Mouse (Mus musculus): ENCODE data around the gene Nupr1l. TPM values are rescaled to one million over a fixed set of nuclear protein-coding genes. Genes with fewer than 3 reads are reported as not detected.
"Not testable (repeated sequence)": the region's sequence is repeated elsewhere in the genome, so short reads cannot be mapped to it uniquely, and the experiment has no call there.

Gene Nupr1l
- total RNA-seq, 2 experiments from 2014 or later: 2.2 to 2.7 TPM

DNA sequence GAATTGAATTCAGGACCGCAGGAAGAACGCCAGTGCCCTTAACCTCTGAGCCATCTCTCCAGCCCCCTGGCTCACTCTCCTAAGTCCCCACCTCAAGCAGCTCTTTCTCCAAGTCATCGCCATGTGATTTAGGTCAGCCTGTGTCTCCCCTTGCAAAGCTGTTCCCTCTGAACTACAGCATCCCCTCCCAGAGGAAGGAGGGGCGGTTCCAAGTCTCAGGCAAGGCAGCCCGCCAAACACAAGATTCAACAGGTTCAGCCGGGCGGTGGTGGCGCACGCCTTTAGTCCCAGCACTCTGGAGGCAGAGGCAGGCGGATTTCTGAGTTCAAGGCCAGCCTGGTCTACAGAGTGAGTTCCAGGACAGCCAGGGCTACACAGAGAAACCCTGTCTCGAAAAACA, 7.2 kb downstream of the Nupr1l start:
- DNase-seq (ENCODE audit: low spot score in 2 of 2): not testable (repeated sequence)

DNA sequence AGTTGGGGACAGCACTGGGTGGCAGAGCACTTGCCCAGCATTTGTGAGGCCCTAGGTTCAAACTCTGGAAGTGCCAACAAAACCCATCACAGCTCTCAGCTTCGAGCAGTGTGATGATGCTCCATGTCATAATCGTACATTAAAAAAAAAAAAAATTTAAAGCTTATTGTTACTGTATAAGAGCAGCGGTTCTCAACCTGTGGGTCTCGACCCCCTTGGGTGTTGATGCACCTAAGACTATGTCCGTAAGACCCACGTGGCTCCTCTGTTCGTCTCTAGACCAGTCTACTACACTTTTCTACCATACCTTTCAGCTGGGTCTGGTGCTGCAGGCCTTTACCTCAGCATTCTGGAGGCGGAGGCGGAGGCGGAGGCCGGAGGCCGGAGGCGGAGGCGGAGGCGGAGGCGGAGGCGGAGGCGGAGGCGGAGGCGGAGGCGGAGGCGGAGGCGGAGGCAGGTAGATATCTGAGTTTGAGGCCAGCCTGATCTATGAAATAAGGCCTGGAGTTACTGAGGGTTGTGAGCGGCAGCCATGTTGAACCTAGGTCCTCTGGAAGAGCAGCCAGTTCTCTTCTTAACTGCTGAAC, 9.8 kb downstream of the Nupr1l start:
- no peak for DNase-seq (ENCODE audit: low spot score in 2 of 2)

DNA sequence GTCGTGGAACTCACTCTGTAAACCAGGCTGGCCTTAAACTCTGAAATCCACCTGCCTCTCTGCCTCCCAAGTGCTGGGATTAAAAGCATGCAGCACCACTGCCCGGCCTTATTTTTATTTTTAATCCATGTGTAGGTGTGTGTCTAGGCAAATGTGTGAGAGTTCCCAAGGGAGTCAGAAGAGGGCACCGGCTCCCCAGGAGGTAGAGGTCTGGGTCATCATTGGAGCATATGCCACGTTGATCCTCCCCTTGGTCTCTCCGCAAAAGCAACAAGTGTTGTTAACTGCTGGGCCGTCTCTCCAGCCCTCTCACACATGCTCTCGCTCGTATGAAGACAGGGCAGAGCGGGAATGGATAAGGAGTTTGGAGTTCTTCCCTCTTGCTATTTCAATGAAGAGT, 10.4 kb downstream of the Nupr1l start:
- DNase-seq (ENCODE audit: low spot score in 2 of 2): no peak

GRCm38 (mm10) chr5:129919320-129919719, 11.0 kb downstream of the Nupr1l start:
- no peak for DNase-seq (ENCODE audit: low spot score in 2 of 2)

GRCm38 (mm10) chr5:129921972-129922371, 13.6 kb downstream of the Nupr1l start:
- DNase-seq (ENCODE audit: low spot score in 2 of 2): no peak

- DNase-seq (ENCODE audit: low spot score in 2 of 2): no peak
These were observed 16.6 kb downstream of the Nupr1l start for GRCm38 (mm10) chr5:129924820-129925452.

DNA sequence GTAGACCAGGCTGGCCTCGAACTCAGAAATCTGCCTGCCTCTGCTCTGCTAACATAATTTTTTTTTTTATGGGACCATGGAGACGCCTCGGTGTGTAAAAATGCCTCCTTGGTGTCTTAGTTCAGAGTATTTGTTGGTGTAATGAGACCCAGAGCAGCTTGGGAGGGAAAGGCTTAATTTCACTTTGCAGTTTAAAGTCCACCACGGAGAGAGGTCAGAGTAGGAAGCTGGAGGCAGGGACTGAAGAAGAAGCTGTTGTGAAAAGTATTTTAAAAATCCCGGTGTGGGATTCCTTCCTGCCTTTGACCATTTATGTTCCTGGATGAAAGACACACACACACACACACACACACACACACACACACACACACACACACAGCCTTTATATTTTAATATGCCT, 17.6 kb downstream of the Nupr1l start:
- DNase-seq (ENCODE audit: low spot score in 2 of 2): no peak

DNA sequence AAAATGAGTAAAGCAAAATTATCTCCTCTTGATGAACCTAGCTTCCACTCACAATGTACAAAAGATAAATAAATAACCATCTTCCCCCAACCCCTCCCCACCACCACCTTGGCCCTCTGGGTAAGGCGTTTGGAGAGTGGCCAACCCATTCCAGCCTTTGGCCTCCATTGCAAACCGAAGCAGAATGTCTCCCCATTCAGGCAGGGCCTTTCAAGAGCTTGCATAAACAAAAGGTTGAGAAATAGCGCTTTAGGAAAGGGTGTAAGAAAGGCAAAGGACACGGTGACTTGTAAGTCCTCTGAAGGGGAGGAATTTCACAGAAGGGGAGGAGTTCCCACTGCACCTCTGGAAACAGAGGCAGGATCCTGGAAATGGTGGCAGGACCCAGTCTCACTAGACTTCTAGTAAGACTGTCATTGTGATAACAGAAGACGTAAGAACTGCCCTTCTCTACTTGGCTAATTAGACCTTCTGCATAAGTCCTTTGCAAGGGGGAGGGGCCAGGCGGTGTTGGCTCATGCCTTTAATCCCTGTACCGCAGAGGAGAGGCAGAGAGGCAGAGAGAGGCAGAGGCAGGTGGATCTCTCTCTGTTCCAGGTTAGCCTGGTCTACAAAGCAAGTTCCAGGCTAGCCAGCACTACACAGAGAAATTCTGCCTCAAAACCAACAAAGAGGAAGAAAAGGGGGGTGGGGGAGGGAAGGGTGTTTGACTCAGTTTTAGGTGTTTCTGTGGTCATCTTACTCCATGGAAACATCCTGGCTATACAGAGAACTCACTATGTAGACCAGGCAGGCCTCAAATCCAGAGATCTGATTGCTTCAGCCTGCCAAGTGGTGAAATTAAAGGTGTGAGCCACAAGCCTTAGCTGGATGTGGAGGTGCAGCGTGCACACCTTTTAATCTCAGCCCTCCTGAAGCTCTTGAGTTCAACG, 21.9 kb downstream of the Nupr1l start:
- no peak for DNase-seq (ENCODE audit: low spot score in 2 of 2)

DNA sequence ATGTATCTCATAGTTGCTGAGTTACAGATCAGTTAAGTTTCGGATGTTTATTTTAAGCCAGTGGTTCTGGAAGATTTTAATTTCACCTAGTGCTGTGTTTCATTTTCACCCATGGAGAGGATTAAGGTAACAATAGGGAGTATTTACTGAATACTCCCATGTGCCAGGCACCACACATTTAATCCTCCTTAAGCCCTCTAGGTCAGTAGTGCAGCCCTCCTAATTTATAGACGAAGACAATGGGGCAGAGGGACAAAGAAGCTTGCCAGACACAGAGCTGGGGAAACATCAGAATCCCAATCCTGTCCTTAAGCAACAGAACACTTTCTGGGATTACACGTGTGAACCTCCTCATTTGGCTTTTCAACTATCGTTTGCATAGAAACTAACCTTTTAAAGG, 28.6 kb downstream of the Nupr1l start:
- DNase-seq (ENCODE audit: low spot score in 2 of 2): no peak

DNA sequence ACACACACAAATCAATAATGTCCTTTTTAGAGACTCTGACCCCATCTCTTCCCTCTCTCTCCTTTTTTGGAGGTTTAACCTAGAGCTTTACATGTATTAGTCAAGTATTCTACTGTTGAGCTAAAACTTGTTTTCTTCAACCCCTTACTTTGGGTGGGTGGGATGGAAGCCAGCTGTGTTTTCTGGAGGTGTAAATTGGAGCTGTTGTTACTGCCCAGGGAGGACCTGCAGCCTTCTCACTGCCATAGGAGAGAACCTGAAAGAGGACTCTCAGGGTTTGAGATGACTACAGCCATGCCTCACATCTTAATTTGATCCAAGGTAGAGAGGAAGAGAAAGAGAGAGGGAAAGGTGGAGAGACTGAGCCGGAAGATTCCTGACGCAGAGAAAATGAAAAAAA, 31.9 kb downstream of the Nupr1l start:
- DNase-seq (ENCODE audit: low spot score in 2 of 2): no peak

DNA sequence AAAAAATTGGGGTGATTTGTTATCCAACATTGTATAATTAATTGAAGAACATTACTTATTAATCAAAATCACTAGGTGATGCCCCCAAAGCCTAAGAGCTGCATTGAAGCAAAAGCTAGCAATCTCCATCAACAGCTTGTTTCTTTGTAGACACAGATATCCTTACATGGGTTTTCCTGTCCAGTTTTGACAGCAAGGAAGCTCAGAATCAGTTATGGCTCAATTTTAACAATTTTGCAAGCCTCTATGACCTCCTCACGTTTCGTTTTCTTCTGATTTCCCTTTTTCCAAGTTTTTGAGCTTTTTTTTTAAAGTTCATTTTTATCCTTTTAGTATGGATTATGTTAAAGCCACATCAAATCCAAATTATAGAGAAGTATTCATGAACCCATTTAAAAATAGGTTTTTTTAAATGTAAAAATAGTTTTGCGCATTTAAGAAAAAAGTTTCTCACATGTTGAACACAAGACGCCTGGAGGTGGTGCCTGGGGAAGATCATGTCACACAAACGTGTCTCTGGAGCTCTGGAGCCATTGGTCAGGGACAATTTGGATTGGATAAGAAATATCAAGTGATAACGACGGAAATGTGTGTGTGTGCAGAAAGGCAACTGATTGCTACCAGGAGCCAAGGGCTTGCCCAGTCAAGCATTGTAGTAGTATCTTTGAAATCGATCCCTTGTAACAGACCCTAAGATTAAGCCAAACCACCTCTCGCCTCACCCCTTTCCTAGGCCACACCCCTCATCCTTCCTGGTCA, 32.6 kb downstream of the Nupr1l start:
- DNase-seq (ENCODE audit: low spot score in 2 of 2): no peak

DNA sequence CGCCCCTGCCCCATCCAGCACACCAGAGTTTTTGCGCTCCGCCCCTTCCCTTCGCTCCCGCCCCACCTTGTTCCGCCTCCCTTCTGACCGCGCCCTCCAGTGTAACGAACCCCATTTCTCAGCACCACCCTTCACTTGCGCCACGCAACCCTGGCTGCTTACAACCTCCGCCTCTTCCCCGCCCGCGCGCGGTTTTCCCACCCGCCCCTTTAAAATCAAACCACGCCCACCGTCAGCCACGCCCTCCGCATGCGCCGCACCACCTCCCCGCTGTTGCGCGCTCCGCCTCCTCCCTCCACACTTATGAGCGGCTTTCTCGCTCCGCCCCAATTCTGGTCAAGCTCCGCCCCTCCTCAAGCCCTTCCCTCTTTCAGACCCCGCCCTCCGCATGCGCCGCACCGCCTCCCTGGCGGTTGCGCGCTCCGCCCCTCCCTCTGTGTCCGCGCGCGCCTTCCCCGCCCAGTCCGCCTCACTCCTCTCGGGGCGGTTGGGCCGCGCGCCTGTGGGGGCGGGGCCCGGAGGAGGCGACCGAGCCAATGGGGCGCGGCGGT, 33.2 kb downstream of the Nupr1l start, which contains the start of gene Vkorc1l1:
Gene Vkorc1l1 (plus strand): TSS at position 476 of the 551 bp plus-strand sequence.
- peak; percentile 99 for DNase-seq (ENCODE audit: low spot score in 2 of 2)

DNA sequence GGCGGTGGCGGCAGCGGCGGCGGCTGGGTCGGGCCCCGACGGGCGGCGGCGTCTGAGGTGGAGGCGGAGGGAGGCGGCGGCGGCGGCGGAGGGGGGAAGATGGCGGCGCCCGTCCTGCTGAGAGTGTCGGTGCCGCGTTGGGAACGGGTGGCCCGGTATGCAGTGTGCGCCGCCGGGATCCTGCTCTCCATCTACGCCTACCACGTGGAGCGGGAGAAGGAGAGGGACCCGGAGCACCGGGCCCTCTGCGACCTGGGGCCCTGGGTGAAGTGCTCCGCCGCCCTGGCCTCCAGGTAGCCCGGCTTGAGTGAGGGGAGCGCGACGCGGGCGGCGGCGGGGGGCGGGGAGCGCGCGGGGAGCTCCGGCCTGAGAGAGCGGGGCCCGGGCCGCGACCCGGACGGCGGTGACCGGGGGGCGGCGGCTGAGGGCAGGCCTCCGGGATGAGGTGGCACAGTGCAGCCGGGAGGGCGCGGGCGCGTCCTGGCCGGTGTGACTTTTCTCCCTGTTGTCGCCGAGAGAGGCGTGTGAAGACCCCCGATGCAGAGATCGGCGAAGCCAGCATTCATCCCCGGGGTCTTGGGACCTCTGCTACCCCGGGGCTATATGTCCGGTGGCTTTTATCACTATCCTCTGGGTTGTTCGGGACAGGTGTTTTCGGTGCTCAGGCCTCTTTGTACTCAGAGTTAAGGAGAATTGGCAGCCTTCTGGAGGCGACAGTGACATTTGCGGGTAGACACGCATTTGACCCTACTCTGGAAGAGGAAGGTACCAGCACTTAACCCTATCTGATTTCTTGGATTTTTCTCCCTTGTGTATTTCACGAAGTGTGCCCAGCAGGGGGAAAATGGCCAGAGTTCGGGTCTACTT, 34.0 kb downstream of the Nupr1l start:
- peak; percentile 29 to 57 for DNase-seq (ENCODE audit: low spot score in 2 of 2)

DNA sequence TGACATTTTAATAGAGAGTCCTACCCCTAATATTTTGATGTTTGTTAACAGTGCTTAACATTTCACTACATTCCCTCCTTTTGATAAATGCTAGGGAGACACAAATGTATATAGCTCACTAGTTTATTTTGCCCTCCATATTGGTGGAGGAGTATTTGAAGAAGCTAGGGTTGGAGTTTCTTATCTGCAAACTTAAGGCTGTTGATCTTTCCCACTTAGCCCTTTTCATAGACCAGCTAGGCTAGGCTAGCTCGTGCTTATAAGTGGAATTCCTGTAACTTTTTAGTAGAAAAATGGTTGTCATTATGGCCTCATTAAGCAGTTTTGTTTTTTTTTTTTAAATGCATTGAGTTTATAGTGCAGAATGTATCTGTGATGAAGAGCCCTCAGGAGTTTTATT, 35.1 kb downstream of the Nupr1l start:
- DNase-seq (ENCODE audit: low spot score in 2 of 2): no peak

DNA sequence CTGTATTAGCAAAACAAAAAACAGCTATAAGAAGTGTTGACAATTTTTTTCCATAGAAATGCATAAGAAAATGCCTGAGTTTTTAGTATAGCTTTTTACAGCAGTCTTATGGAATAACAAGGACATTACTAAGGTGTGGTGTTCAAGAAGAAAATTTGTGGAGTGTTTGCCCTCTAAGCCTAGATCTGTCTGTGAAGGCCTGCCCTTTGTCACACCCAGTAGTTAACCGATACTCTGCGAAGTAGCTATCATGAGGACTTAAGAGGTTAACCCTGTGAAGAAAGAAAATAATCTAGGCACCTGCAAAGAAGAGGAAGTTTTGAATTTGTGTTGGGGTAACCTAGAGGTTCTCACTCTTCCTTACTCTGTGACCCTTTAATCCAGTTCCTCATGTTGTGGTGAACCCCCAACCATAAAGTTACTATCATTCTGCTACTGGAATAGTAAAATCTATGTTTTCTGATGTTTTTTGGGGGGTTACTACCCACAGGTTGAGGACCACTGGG, 39.2 kb downstream of the Nupr1l start:
- DNase-seq (ENCODE audit: low spot score in 2 of 2): no peak

DNA sequence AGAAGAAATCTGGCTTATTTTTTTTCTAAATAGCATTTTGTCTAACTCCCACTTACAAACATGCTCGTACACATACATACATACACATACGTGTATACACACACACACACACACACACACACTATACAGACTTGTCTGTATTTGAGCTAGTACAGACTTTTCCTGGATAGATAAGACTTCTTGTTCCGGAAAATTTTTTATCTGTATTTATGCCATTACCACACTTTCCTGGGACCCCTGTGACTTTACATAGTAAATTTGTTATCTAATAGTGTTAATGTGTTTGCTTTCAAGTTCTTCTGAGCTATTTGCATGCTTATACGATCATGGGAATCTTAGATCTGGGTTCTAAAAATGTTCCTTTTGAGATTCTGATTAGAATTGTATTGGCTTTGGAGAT, 43.8 kb downstream of the Nupr1l start:
- no peak for DNase-seq (ENCODE audit: low spot score in 2 of 2)

DNA sequence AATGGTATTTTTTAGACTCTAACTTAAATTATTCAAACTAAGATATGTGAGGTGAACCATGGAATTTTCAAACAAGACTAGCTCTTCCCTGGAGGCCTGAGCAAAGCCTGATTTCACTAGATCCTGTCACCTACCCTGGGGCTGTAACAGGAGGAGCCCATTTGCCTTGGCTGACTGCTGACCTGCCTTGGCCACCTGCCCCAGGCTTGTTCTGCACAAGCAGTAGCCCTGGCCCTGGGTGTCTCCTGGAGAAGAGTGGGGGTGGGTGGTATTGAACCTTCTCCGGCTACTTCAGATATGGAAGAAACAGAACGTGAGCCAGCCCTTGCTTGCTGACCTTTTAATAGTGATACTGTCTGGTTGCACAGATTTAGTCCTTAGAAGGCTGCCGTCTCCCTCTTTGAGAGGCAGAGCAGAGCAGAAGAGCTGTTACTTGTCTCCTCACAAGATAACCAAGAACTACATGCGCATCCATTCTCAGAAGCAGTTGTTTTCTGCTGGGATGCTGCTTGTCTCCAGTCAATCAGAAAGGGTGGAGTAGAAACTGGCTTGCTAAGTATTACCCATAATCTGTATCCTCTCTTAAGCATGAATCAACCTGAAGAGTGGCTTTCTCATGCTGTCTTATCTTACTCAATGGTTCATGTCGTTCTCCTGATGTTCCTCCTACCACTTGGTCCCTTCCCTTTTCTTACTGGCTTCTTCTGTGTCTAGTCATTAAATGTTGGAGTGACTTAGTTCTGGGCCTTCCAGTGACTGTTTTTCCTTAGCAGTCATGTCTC, 46.3 kb downstream of the Nupr1l start:
- DNase-seq (ENCODE audit: low spot score in 2 of 2): no peak

DNA sequence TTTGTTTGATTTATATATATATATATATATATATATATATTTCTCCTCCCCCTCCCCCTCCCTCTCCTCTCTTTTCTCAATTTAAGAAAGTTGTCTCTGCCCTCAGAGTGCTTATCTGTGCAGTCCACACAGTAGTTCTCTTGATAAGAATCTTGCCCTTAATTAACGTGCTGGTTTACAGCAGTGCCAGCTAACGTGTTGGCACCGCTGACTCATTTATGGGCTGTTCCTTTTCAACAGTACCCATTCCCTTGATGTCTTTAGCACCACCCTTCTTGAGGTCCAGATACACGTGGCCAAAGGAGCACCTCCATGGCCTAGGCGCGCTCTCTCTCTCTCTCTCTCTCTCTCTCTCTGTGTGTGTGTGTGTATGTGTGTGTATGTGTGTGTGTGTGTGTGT, 47.5 kb downstream of the Nupr1l start:
- DNase-seq (ENCODE audit: low spot score in 2 of 2): no peak

DNA sequence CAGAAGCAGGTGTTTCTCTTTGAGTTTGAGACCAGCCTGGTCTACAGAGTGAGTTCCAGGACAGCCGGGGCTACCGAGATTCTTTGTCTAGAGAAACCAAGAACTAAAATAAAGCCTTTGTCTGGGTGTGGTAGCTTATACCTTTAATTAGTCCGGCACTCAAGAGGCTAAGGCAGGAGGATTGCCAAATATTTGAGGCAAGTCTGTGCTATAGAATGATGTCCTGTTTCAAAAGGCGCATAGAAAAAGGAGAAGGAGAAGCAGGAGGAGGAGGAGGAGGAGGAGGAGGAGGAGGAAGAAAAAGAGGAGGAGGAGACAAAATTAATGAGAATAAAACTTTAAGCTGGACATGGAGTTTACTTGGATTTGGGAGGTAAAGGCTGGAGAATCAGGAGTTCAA, 54.9 kb downstream of the Nupr1l start:
- DNase-seq (ENCODE audit: low spot score in 2 of 2): no peak
